Mouse (Mus musculus): ENCODE results near the gene Slc8b1.

DNA sequence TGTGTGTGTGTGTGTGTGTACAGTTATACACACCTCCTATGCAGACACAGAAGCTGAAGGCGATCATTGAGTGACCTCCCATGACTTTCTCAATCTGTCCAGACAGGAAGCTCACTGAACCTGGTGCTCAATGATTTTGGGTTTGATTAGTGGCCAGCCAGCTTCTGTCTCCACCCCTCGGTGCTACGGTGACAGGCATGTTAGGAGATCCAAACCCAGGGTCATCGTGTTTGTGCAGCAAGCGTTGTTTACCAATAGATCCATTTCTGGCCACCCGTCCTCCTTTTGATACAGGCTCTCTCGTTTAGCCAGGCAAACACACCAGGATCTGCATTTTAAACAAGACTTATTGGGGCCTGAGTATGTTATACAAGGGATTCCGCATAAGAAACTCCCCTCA lies 20.7 kb downstream of the Slc8b1 start:
- TF ChIP-seq ZNF384 (IDR thresholded peaks at IDR 0.05; ENCODE audit: low read depth, low read length), result no peak
- TF ChIP-seq MAFK (IDR thresholded peaks at IDR 0.05; ENCODE audit: insufficient read depth, low read depth, low read length), result no peak
